In the genomic region with DNA sequence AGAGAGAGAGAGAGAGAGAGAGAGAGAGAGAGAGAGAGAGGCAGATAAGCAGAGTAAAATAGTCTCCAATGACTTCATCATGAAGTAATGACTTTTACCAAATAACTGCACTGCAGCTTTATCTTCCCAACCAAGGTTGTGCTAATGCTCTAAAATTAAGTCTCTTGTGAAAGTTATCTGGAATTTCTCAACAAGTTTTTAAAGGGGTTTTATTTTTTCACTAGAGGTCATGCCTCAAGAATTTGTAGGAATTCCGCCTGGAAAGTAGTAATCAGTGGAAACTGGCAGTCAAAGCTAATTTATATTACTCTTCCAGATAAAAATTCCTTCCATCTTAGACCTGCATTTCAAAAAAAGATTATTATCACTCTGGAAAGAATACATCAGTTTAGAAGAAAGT, we compare ENCODE assay signal across 11 mouse cellular contexts.
"Had no signal": no experiment of that assay in that cellular context is flagged by ENCODE, and none has a peak within 500 bp of the region (broad histone marks: within the 10 kb centered on the region; RNA-seq: fewer than 3 reads in every experiment).

No protein-coding gene starts in this region.

- H3K27me3 ChIP-seq: liver, embryonic 13.5 days; megakaryocyte, embryonic 14.5 days; midbrain, embryonic 15.5 days; neural tube, embryonic 13.5 days had no signal

- H3K9ac ChIP-seq: liver, embryonic 13.5 days; liver, postnatal 0 days; midbrain, embryonic 15.5 days; neural tube, embryonic 13.5 days had no signal

- DNase-seq: kidney, postnatal 14 days; liver; liver, embryonic 13.5 days; liver, postnatal 0 days; right cerebral cortex, postnatal 4 days; thymus, postnatal 4 days had no signal

- H3K4me3 ChIP-seq: liver, embryonic 13.5 days; megakaryocyte, embryonic 14.5 days; midbrain, embryonic 15.5 days; neural tube, embryonic 13.5 days had no signal

- H3K9me3 ChIP-seq: liver, embryonic 13.5 days; midbrain, embryonic 15.5 days; neural tube, embryonic 13.5 days had no signal

- H3K4me2 ChIP-seq: liver, embryonic 13.5 days; midbrain, embryonic 11.5 days; midbrain, embryonic 15.5 days; neural tube, embryonic 13.5 days had no signal

- ATAC-seq: liver, postnatal 0 days; midbrain, embryonic 15.5 days had no signal

- H3K36me3 ChIP-seq: liver, embryonic 13.5 days; midbrain, embryonic 15.5 days; neural tube, embryonic 13.5 days had no signal

- H3K27ac ChIP-seq: liver, embryonic 13.5 days; macrophage; midbrain, embryonic 15.5 days; neural tube, embryonic 13.5 days had no signal

- H3K4me1 ChIP-seq: liver, embryonic 13.5 days; megakaryocyte, embryonic 14.5 days; midbrain, embryonic 15.5 days; neural tube, embryonic 13.5 days had no signal
